Mouse (Mus musculus): ENCODE data around the gene Gm21797. TPM values are rescaled to one million over a fixed set of nuclear protein-coding genes. Genes with fewer than 3 reads are reported as not detected.
"Not testable (repeated sequence)": the region's sequence is repeated elsewhere in the genome, so short reads cannot be mapped to it uniquely, and the experiment has no call there.

Gm21797 gene
- polyA plus RNA-seq (2014; fragmentation: Nextera tagmentation; extraction: Ambion mirVana): not detected in 2 replicates

GRCm38 (mm10) chrY:40775665-40776064, at the start of gene Gm21797:
Gm21797 (minus strand) TSS chrY:40775765.
- not testable (repeated sequence) for ATAC-seq (ENCODE audit: insufficient number of reproducible peaks, low FRiP score, low TSS enrichment, low read depth)

GRCm38 (mm10) chrY:40804614-40805013, 29.0 kb upstream of the Gm21797 start, which contains the start of gene Gm20795:
Gm20795 (plus strand) TSS chrY:40804914.
- not testable (repeated sequence) for H3K27ac ChIP-seq (replicated peaks; ENCODE audit: low read depth, low read length); DNase-seq (ENCODE audit: low spot score); H3K4me1 ChIP-seq (ENCODE audit: control insufficient read depth, insufficient read depth, low read length); H3K9ac ChIP-seq (ENCODE audit: low read length); H3K36me3 ChIP-seq (ENCODE audit: control insufficient read depth, insufficient read depth, low read length); H3K27me3 ChIP-seq (ENCODE audit: control insufficient read depth, insufficient read depth, low read length); H3K9me3 ChIP-seq (ENCODE audit: control insufficient read depth, low read length); H3K4me3 ChIP-seq (ENCODE audit: low read depth, low read length); ATAC-seq (ENCODE audit: insufficient number of reproducible peaks, low FRiP score, low TSS enrichment, low read depth); H3K4me2 ChIP-seq (ENCODE audit: low read depth, severe bottlenecking)

More at GRCm38 (mm10) chrY:40775665-40776064, at the start of gene Gm21797:
- H3K9ac ChIP-seq (ENCODE audit: low read length); H3K4me3 ChIP-seq (ENCODE audit: low read depth, low read length); H3K27me3 ChIP-seq (ENCODE audit: control insufficient read depth, insufficient read depth, low read length); H3K27ac ChIP-seq (replicated peaks; ENCODE audit: low read depth, low read length); H3K9me3 ChIP-seq (ENCODE audit: control insufficient read depth, low read length); DNase-seq (ENCODE audit: low spot score); H3K36me3 ChIP-seq (ENCODE audit: control insufficient read depth, insufficient read depth, low read length); H3K4me2 ChIP-seq (ENCODE audit: low read depth, severe bottlenecking); H3K4me1 ChIP-seq (ENCODE audit: control insufficient read depth, insufficient read depth, low read length): not testable (repeated sequence)
- WGBS: no CpG with 5 or more reads among the region's 3 CpGs

Other genes starting within 250 kb of the Gm21797 start
- gene Gm21852, start 123.8 kb downstream of the Gm21797 start, polyA plus RNA-seq (2014; fragmentation: Nextera tagmentation; extraction: Ambion mirVana): not detected in 2 replicates
- not detected in 2 replicates for gene Gm20795, start 29.1 kb upstream of the Gm21797 start, polyA plus RNA-seq (2014; fragmentation: Nextera tagmentation; extraction: Ambion mirVana)

All from limb, embryonic 11.5 days (tissue).